Mouse (Mus musculus) thymus, adult 2 months (tissue): Measurements from ENCODE around the gene Aifm2.

ENCODE experiments used
- CTCF ChIP-seq: fragments of 200-500 bp; IDR thresholded peaks from 2 replicates; pipeline ENCODE4 v1.5.1; 2012; ENCODE audit warnings: mild to moderate bottlenecking, control low read depth, low read length, moderate library complexity, borderline replicate concordance; ENCODE audit not compliant: control insufficient read depth, poor library complexity, insufficient read depth; ENCODE audit errors: extremely low read depth
- POLR2A ChIP-seq: fragments of 200-500 bp; IDR thresholded peaks from 2 replicates; pipeline ENCODE4 v1.6.1; 2012; ENCODE audit warnings: mild to moderate bottlenecking, low read length, control low read depth, moderate library complexity; ENCODE audit not compliant: control insufficient read depth, poor library complexity, insufficient read depth; ENCODE audit errors: extremely low read depth

DNA sequence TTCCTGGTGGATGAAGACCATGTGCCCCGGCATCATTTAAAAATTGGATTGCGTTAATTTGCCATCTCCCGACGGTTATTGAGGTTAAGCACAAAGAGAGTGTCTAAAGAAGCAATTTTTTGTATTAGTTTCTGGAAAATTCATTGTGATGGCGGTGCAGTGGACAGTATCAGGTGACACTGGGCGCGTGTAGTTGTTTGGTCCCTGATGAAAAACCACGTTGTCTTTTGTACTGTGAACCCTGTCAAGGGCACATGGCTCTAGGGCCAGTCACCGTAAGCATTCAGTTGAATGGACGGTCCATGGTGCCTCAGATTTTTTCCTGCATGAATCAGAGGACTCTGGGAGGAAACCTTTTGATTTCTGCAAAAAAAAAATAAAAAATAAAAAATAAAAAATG, 69.4 kb downstream of the Aifm2 start:
- TF ChIP-seq POLR2A (no peak), CTCF (no peak)
